Mouse (Mus musculus) right cerebral cortex, adult 2 months (tissue): ENCODE results near the gene Atp2c1.

Experiments
- DNase-seq, 2 experiments: peaks; one replicate each; pipeline ENCODE4 v3.0.0; 2021 to 2022; ENCODE audit warnings: low spot score in 2 of 2

The Atp2c1 gene

GRCm38 (mm10) chr9:105366199-105366598 is 160.9 kb downstream of the Atp2c1 start:
- no peak for DNase-seq

GRCm38 (mm10) chr9:105363520-105364231 is 163.4 kb downstream of the Atp2c1 start:
- DNase-seq = no peak

GRCm38 (mm10) chr9:105362181-105362580 is 164.9 kb downstream of the Atp2c1 start:
- no peak for DNase-seq
